Mouse (Mus musculus) ovary, postnatal 14 days (tissue): ENCODE data around the gene Mea1.
A peak's percentile ranks its signal among the peaks of the same experiment; 100 is the strongest.

ENCODE experiments used
- DNase-seq: peaks from one replicate; pipeline ENCODE4 v3.0.0; 2022; ENCODE audit warnings: low spot score

The Mea1 gene

GRCm38 (mm10) chr17:46678416-46678815 is at the start of gene Mea1:
Gene Mea1 (plus strand): TSS chr17:46678793.
- DNase-seq, result no peak

- DNase-seq, result peak; percentile 62
These were observed 48.7 kb upstream of the Mea1 start for GRCm38 (mm10) chr17:46629685-46630441.

- peak; percentile 73 for DNase-seq
These were observed 41.6 kb upstream of the Mea1 start for GRCm38 (mm10) chr17:46636831-46637523.

- no peak for DNase-seq
These were observed 38.7 kb upstream of the Mea1 start for GRCm38 (mm10) chr17:46639929-46640328.

- DNase-seq, result no peak
These were observed 36.5 kb upstream of the Mea1 start for GRCm38 (mm10) chr17:46642060-46642459.

- DNase-seq, result no peak
These were observed 34.3 kb upstream of the Mea1 start for GRCm38 (mm10) chr17:46644152-46644805.

- DNase-seq, result peak; percentile 48
These were observed 33.6 kb upstream of the Mea1 start for GRCm38 (mm10) chr17:46644916-46645475.

GRCm38 (mm10) chr17:46645561-46646321 is 32.9 kb upstream of the Mea1 start, which contains the start of the genes Klc4 and Mrpl2:
Gene Klc4 (minus strand): TSS chr17:46646022.
Gene Mrpl2 (plus strand): TSS chr17:46646229.
- peak; percentile 99 for DNase-seq

GRCm38 (mm10) chr17:46646322-46646662 is 32.3 kb upstream of the Mea1 start:
- no peak for DNase-seq

- DNase-seq, result no peak
These were observed 31.3 kb upstream of the Mea1 start for GRCm38 (mm10) chr17:46647279-46647678.

GRCm38 (mm10) chr17:46648436-46648835 is 30.2 kb upstream of the Mea1 start:
- no peak for DNase-seq

- DNase-seq, result no peak
These were observed 28.8 kb upstream of the Mea1 start for GRCm38 (mm10) chr17:46649811-46650210.

- peak; percentile 82 for DNase-seq
These were observed 28.2 kb upstream of the Mea1 start, which contains the start of gene Cul7 for GRCm38 (mm10) chr17:46650232-46651031. Gene Cul7 (plus strand): TSS chr17:46650337.

- DNase-seq, result no peak
These were observed 27.3 kb upstream of the Mea1 start for GRCm38 (mm10) chr17:46651292-46651691.

GRCm38 (mm10) chr17:46651755-46652547 is 26.6 kb upstream of the Mea1 start:
- no peak for DNase-seq

GRCm38 (mm10) chr17:46656054-46656453 is 22.5 kb upstream of the Mea1 start:
- no peak for DNase-seq

GRCm38 (mm10) chr17:46661351-46661750 is 17.2 kb upstream of the Mea1 start:
- no peak for DNase-seq

GRCm38 (mm10) chr17:46661981-46662380 is 16.6 kb upstream of the Mea1 start:
- DNase-seq, result no peak

GRCm38 (mm10) chr17:46662730-46663129 is 15.9 kb upstream of the Mea1 start:
- DNase-seq, result no peak

- DNase-seq, result no peak
These were observed 10.9 kb upstream of the Mea1 start for GRCm38 (mm10) chr17:46667712-46668111.
